25 mouse cellular contexts compared by ENCODE assay signal in the genomic region with DNA sequence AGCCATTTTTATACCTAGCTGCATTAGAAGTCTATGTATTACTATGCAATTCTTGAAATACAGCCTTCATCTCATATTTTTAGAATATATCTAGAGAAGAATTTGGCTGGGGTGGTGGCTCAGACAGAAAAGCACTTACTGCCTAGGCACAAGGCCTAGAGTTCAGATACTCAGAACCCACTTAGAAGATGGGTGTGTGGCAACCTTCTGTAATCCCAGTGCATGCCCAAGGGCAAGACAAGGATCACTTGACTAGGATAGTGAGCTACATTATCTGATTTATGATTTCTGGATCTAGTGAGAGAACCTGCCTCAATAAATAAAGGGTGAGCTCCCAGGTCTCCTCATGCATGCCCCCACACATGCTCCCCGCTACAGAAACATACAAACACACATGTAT.
DNase-seq lines count a peak whose midpoint lies in the region; ATAC-seq and TF ChIP-seq lines count a peak whose summit lies in the region.
"Had no signal": no experiment of that assay in that cellular context is flagged by ENCODE, and none has a peak within 500 bp of the region (broad histone marks: within the 10 kb centered on the region; RNA-seq: fewer than 3 reads in every experiment).

No protein-coding gene starts in this region.

- TF ChIP-seq CTCF in kidney, adult 2 months (conservative IDR thresholded peaks at IDR 0.05; ENCODE audit: insufficient read depth, insufficient read length, low read depth, low read length), result no peak
- TF ChIP-seq CTCF in Patski (IDR thresholded peaks at IDR 0.05), result no peak

- no peak for TF ChIP-seq POLR2A in kidney, adult 2 months (IDR thresholded peaks at IDR 0.05; ENCODE audit: low read depth, low read length)

- CTCF ChIA-PET in Patski (lab: Charles Lee), result interaction anchor here (0.9 to 2.0 kb wide), 6 partner anchors 10 to 127 kb away, joined by 3 to 7 read pairs (median 4); no protein-coding TSS in a partner anchor

- no peaks in the 10 kb centered on the region; the same call in 1 of the 2 replicates for H3K36me3 ChIP-seq in kidney, adult 2 months (ENCODE audit: control insufficient read depth, insufficient read depth, low read length)
- H3K36me3 ChIP-seq: embryonic facial prominence, embryonic 12.5 days; embryonic facial prominence, embryonic 15.5 days; forebrain, embryonic 12.5 days; forebrain, embryonic 15.5 days; heart, embryonic 12.5 days; heart, embryonic 15.5 days had no signal

- POLR2A ChIA-PET in Patski (lab: Charles Lee), result no interaction called here

- in situ Hi-C loops in Patski (cut with MboI; ENCODE audit: low pct_unique_long_range_greater_than_20kb), result no loop called here

- no peak overlapping the region for H3K4me3 ChIP-seq in kidney, adult 2 months (ENCODE audit: insufficient read depth, low read depth, low read length)
- H3K4me3 ChIP-seq: embryonic facial prominence, embryonic 12.5 days; embryonic facial prominence, embryonic 15.5 days; forebrain, embryonic 12.5 days; forebrain, embryonic 15.5 days; heart, embryonic 12.5 days; heart, embryonic 15.5 days had no signal

- intact Hi-C loops in heart, postnatal 10 days (cut with DNase I), result no loop called here

- H3K27me3 ChIP-seq in kidney, adult 2 months (replicated peaks; ENCODE audit: control insufficient read depth, insufficient read depth, low read length), result no peaks in the 10 kb centered on the region
- no peaks in the 10 kb centered on the region for H3K27me3 ChIP-seq in Patski
- H3K27me3 ChIP-seq: embryonic facial prominence, embryonic 12.5 days; embryonic facial prominence, embryonic 15.5 days; forebrain, embryonic 12.5 days; forebrain, embryonic 15.5 days; heart, embryonic 12.5 days; heart, embryonic 15.5 days had no signal

- peak; percentile 72 for ATAC-seq in Patski
- ATAC-seq: activated CD4-positive, CD25-positive, alpha-beta regulatory T cell, adult 4 months; CD4-positive, CD25-positive, alpha-beta regulatory T cell, adult 4 months; forebrain, embryonic 15.5 days had no signal

- WGBS in kidney, adult 2 months, result 83% methylated on average over 1 of the region's 1 CpGs

- peaks cover 16% of the 10 kb centered on the region for H3K4me1 ChIP-seq in kidney, adult 2 months (ENCODE audit: control insufficient read depth, insufficient read depth, low read length)
- H3K4me1 ChIP-seq: embryonic facial prominence, embryonic 12.5 days; embryonic facial prominence, embryonic 15.5 days; heart, embryonic 12.5 days; heart, embryonic 15.5 days had no signal

- DNase-seq in kidney, adult 2 months, result peak; percentile 59
- DNase-seq in kidney, postnatal 14 days, result no peak
- no peak for DNase-seq in Patski (ENCODE audit: low read depth, low spot score)
- DNase-seq in fat pad, adult 2 months (ENCODE audit: extremely low read depth, low read depth, low spot score), result peak; percentile 56
- no peak for DNase-seq in heart, postnatal 10 days
- DNase-seq in adrenal gland, adult (ENCODE audit: inconsistent age in 2 of 2, low spot score in 1 of 2), result no peak
- DNase-seq: adrenal gland, postnatal 10 days; adrenal gland, postnatal 36 days; cerebellum, adult 11 months; cerebellum, adult 2 months; cerebellum, adult 9-11 months; cerebellum, postnatal 25 days; gastrocnemius, postnatal 25 days; heart, adult 18-20 months; heart, postnatal 14 days; heart, postnatal 4 days had no signal

- peak overlapping the region; percentile 99 for H3K27ac ChIP-seq in kidney, adult 2 months (ENCODE audit: insufficient read depth, low read depth, low read length)
- H3K27ac ChIP-seq: embryonic facial prominence, embryonic 12.5 days; embryonic facial prominence, embryonic 15.5 days; forebrain, embryonic 12.5 days; forebrain, embryonic 15.5 days; heart, embryonic 15.5 days; hindbrain, embryonic 14.5 days had no signal

Comparison
In these comparisons a context has a peak if more than half of its experiments do, and no peak if none do; other contexts are left out.
1. DNase-seq: peak in kidney, adult 2 months (single experiment) and fat pad, adult 2 months (single experiment); none in kidney, postnatal 14 days (single experiment), Patski (single experiment), heart, postnatal 10 days (0 of 2) and adrenal gland, adult (0 of 2).